Mouse (Mus musculus) hindbrain, postnatal 0 days (tissue): ENCODE data around the gene Ccdc180. TPM values are rescaled to one million over a fixed set of nuclear protein-coding genes. Genes with fewer than 3 reads are reported as not detected.

Source experiments
- ATAC-seq: fragments of 200-750 bp; cut with Nextera tagmentation; 2 replicates; pipeline ENCODE4 v1.8.0; 2017; ENCODE audit warnings: mild to moderate bottlenecking, moderate TSS enrichment, moderate library complexity
- DNase-seq: peaks from one replicate; pipeline ENCODE4 v3.0.0-alpha.2; 2015; ENCODE audit warnings: low spot score
- H3K27ac ChIP-seq: fragments of 300-500 bp; sonication (generic); 2 replicates; pipeline ENCODE4 v1.5.1; 2014; ENCODE audit warnings: mild to moderate bottlenecking
- H3K27me3 ChIP-seq: fragments of 300-500 bp; sonication (generic); 2 replicates; pipeline ENCODE4 v1.6.1; 2014; ENCODE audit warnings: low read length, mixed read lengths; ENCODE audit not compliant: insufficient read depth
- H3K36me3 ChIP-seq: fragments of 300-500 bp; sonication (generic); 2 replicates; pipeline ENCODE4 v1.6.1; 2014; ENCODE audit warnings: low read length, mixed read lengths; ENCODE audit not compliant: insufficient read depth
- H3K4me1 ChIP-seq: fragments of 300-500 bp; sonication (generic); 2 replicates; pipeline ENCODE4 v1.6.1; 2014; ENCODE audit warnings: antibody characterized with exemption, low read length, mixed read lengths; ENCODE audit not compliant: insufficient read depth
- H3K4me2 ChIP-seq: fragments of 300-500 bp; sonication (generic); 2 replicates; pipeline ENCODE4 v1.6.1; 2014; ENCODE audit warnings: low read depth, mild to moderate bottlenecking, low read length, moderate library complexity, mixed read lengths
- H3K4me3 ChIP-seq: fragments of 300-500 bp; sonication (generic); 2 replicates; pipeline ENCODE4 v1.5.1; 2014; ENCODE audit warnings: low read length
- H3K9ac ChIP-seq: fragments of 300-500 bp; sonication (generic); replicated peaks from 2 replicates; pipeline ENCODE4 v1.6.1; 2014; ENCODE audit warnings: mild to moderate bottlenecking, low read length, moderate library complexity, mixed read lengths
- H3K9me3 ChIP-seq: fragments of 300-500 bp; sonication (generic); 2 replicates; pipeline ENCODE4 v1.6.1; 2016; ENCODE audit warnings: low read length, mixed read lengths
- CTCF ChIP-seq: IDR thresholded peaks from 2 replicates; pipeline ENCODE4 v1.5.1; 2016; ENCODE audit warnings: antibody characterized with exemption, control low read depth, low read depth
- WGBS: fragments of 180-500 bp; shearing (Covaris S2); extraction: QIAGEN DNeasy Blood & Tissue Kit; methylation state at CpG from one replicate; pipeline ENCODE4 v1.1.7; 2014; 5-methylcytosine and 5-hydroxymethylcytosine counted together
- polyA plus RNA-seq: library from polyadenylated mRNA; unstranded; fragments of >200 nt; fragmentation: Nextera tagmentation; extraction: Ambion mirVana; gene quantifications from 2 replicates; pipeline ENCODE4 v1.2.1, GENCODE M21; 2015
- total RNA-seq: library from RNA; depleted of rRNA; stranded (reverse); fragments of >200 nt; gene quantifications from 2 replicates; pipeline ENCODE4 v1.2.3, GENCODE M21; 2014

The Ccdc180 gene
- total and polyA plus RNA-seq, 2 experiments from 2014 or later: 0.51 to 0.63 TPM

GRCm38 (mm10) chr4:45928561-45928960, 38.5 kb downstream of the Ccdc180 start:
- H3K4me1 ChIP-seq: no peaks in the 10 kb centered on the region
- H3K4me3 ChIP-seq: no peak overlapping the region
- 62% methylated on average over 4 of the region's 4 CpGs for WGBS
- DNase-seq (no peak), ATAC-seq (no peak)
- H3K27ac ChIP-seq: no peak overlapping the region
- H3K27me3 ChIP-seq: no peaks in the 10 kb centered on the region
- no peaks in the 10 kb centered on the region for H3K9me3 ChIP-seq
- H3K9ac ChIP-seq: no peak overlapping the region
- H3K4me2 ChIP-seq: no peak overlapping the region
- no peak for TF ChIP-seq CTCF
- H3K36me3 ChIP-seq: no peaks in the 10 kb centered on the region

GRCm38 (mm10) chr4:45941628-45942044, 51.5 kb downstream of the Ccdc180 start:
- 34% methylated on average over 13 of the region's 13 CpGs for WGBS
- Histone ChIP-seq H3K27ac (no peak overlapping the region), H3K9me3 (no peaks in the 10 kb centered on the region), H3K4me1 (no peaks in the 10 kb centered on the region), H3K4me3 (no peak overlapping the region), H3K4me2 (0 out of 2 replicates have a peak overlapping the region, but pooled peaks have one; percentile 10), H3K36me3 (no peaks in the 10 kb centered on the region), H3K9ac (no peak overlapping the region), H3K27me3 (no peaks in the 10 kb centered on the region)
- peak; percentile 79 for DNase-seq
- TF ChIP-seq CTCF: peak; percentile 91
- peak; percentile 73 for ATAC-seq

GRCm38 (mm10) chr4:45947729-45948128, 57.6 kb downstream of the Ccdc180 start:
- no peak for DNase-seq

GRCm38 (mm10) chr4:45949109-45949848, 59.2 kb downstream of the Ccdc180 start:
- H3K4me1 ChIP-seq: no peaks in the 10 kb centered on the region

More at GRCm38 (mm10) chr4:45947729-45948128, 57.6 kb downstream of the Ccdc180 start:
- ATAC-seq: no peak
- no peaks in the 10 kb centered on the region for H3K4me1 ChIP-seq
- no peak overlapping the region for H3K4me2 ChIP-seq
- H3K36me3 ChIP-seq: no peaks in the 10 kb centered on the region
- H3K27ac ChIP-seq: no peak overlapping the region
- H3K4me3 ChIP-seq: no peak overlapping the region
- no peak overlapping the region for H3K9ac ChIP-seq
- no peak for TF ChIP-seq CTCF
- no peaks in the 10 kb centered on the region for H3K9me3 ChIP-seq
- no peaks in the 10 kb centered on the region for H3K27me3 ChIP-seq
- WGBS: 76% methylated on average over 8 of the region's 8 CpGs

GRCm38 (mm10) chr4:45951830-45952229, 61.7 kb downstream of the Ccdc180 start:
- Histone ChIP-seq H3K4me2 (no peak overlapping the region), H3K4me1 (no peaks in the 10 kb centered on the region), H3K36me3 (no peaks in the 10 kb centered on the region), H3K27ac (no peak overlapping the region), H3K9ac (no peak overlapping the region), H3K27me3 (no peaks in the 10 kb centered on the region), H3K9me3 (no peaks in the 10 kb centered on the region), H3K4me3 (no peak overlapping the region)
- whole genome bisulfite sequencing: 96% methylated on average over 18 of the region's 18 CpGs
- TF ChIP-seq CTCF: no peak
- no peak for DNase-seq
- no peak for ATAC-seq

More at GRCm38 (mm10) chr4:45949109-45949848, 59.2 kb downstream of the Ccdc180 start:
- WGBS: 86% methylated on average over 7 of the region's 7 CpGs
- no peaks in the 10 kb centered on the region for H3K36me3 ChIP-seq
- ATAC-seq (no peak), DNase-seq (no peak)
- no peaks in the 10 kb centered on the region for H3K27me3 ChIP-seq
- no peak overlapping the region for H3K27ac ChIP-seq
- no peak overlapping the region for H3K4me2 ChIP-seq
- H3K9me3 ChIP-seq: no peaks in the 10 kb centered on the region
- no peak for TF ChIP-seq CTCF
- H3K4me3 ChIP-seq: no peak overlapping the region
- H3K9ac ChIP-seq: no peak overlapping the region

- H3K4me3 ChIP-seq: no peak overlapping the region
- no peak for TF ChIP-seq CTCF
- no peaks in the 10 kb centered on the region for H3K27me3 ChIP-seq
- no peak overlapping the region for H3K4me2 ChIP-seq
- 90% methylated on average over 23 of the region's 23 CpGs for WGBS
- no peaks in the 10 kb centered on the region for H3K36me3 ChIP-seq
- H3K9me3 ChIP-seq: no peaks in the 10 kb centered on the region
- DNase-seq (no peak), ATAC-seq (no peak)
- no peak overlapping the region for H3K27ac ChIP-seq
- H3K4me1 ChIP-seq: no peaks in the 10 kb centered on the region
- H3K9ac ChIP-seq: no peak overlapping the region
These were observed 63.2 kb downstream of the Ccdc180 start for GRCm38 (mm10) chr4:45953025-45953919.
